Mouse (Mus musculus): ENCODE results near the gene Itgb4.

DNA sequence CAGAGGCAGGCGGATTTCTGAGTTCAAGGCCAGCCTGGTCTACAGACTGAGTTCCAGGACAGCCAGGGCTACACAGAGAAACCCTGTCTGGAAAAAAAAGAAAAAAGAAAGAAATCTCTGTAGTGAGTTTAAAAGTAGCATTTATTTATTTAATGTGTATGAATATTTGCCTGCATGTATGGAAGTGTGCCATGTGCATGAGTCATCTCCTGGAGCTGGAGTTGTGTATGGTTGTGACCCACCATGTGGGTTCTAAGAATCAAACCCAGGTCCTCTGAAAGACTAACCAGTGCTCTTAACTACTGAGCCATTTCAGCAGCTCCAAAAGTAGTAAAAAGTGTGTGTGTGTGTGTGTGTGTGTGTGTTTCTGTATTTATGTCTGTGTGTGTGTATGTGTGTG lies 68.8 kb downstream of the Itgb4 start:
- TF ChIP-seq GATA1 (IDR thresholded peaks at IDR 0.05; ENCODE audit: borderline replicate concordance, low read length) (no peak), FLI1 (IDR thresholded peaks at IDR 0.05; ENCODE audit: low read length) (no peak)

Data from megakaryocyte, embryonic 14.5 days (primary cell).